Mouse (Mus musculus) CH12.LX (cell line): ENCODE measurements around the gene Entpd1.

Experiments used
- CTCF ChIP-seq, 2 experiments: IDR thresholded peaks in 1 of 2; conservative IDR thresholded peaks in 1 of 2; 2 replicates each; pipeline ENCODE4 v1.5.1; 2011 to 2012; ENCODE audit warnings: low read depth in 2 of 2, low read length in 2 of 2, improper control_type of control experiment in 1 of 2, inconsistent platforms in 1 of 2, mild to moderate bottlenecking in 1 of 2, moderate library complexity in 1 of 2
- JUN ChIP-seq: IDR thresholded peaks from 2 replicates; pipeline ENCODE4 v1.6.1; 2011; ENCODE audit warnings: low read depth, mild to moderate bottlenecking, low read length, improper control_type of control experiment, moderate library complexity; ENCODE audit not compliant: insufficient read depth
- POLR2A ChIP-seq: IDR thresholded peaks from 2 replicates; pipeline ENCODE4 v1.6.1; 2011; ENCODE audit warnings: low read depth, mild to moderate bottlenecking, improper control_type of control experiment, low read length
- TBP ChIP-seq: conservative IDR thresholded peaks from 2 replicates; pipeline ENCODE4 v1.6.1; 2011; ENCODE audit warnings: low read depth, low read length, improper control_type of control experiment
- UBTF ChIP-seq: IDR thresholded peaks from 2 replicates; pipeline ENCODE4 v1.6.1; 2012; ENCODE audit warnings: low read depth, mild to moderate bottlenecking, inconsistent platforms, low read length, improper control_type of control experiment, moderate library complexity
- USF1 ChIP-seq: IDR thresholded peaks from 2 replicates; pipeline ENCODE4 v1.6.1; 2014; ENCODE audit warnings: low read depth, mild to moderate bottlenecking, inconsistent platforms, low read length, improper control_type of control experiment
- ZC3H11A ChIP-seq: IDR thresholded peaks from 2 replicates; pipeline ENCODE4 v1.6.1; 2012; ENCODE audit warnings: low read depth, mild to moderate bottlenecking, inconsistent platforms, low read length, improper control_type of control experiment

DNA sequence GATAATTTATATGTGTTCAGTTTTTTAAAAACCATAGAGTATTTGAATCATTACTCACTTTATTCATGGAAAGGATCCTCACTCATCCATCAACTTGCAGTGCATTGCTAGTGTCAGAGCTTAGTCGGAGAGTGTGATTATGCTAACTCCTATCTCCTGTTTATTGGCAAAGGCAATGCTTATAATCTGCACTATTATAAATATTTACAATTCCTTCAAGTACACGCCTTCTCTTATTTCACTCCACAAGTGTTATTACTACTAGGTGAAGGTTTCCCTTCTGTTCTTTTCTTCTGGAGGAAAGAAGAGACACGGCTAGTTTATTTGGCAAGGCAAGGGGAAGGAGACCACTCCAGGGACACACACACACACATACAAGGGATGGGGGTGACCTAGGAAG, 20.0 kb downstream of the Entpd1 start:
- TF ChIP-seq ZC3H11A, result no peak
- TF ChIP-seq CTCF (conservative IDR thresholded peaks at IDR 0.05 in 1 of 2, IDR thresholded peaks at IDR 0.05 in 1 of 2; ENCODE audit: low read depth in 2 of 2, low read length in 2 of 2), result no peak
- no peak for TF ChIP-seq UBTF
- no peak for TF ChIP-seq POLR2A
- no peak for TF ChIP-seq TBP
- no peak for TF ChIP-seq JUN
- TF ChIP-seq USF1, result no peak
